Mouse (Mus musculus) kidney, postnatal 0 days (tissue): ENCODE data around the gene Nt5m. TPM values are rescaled to one million over a fixed set of nuclear protein-coding genes. Genes with fewer than 3 reads are reported as not detected.
A peak's percentile ranks its signal among the peaks of the same experiment; 100 is the strongest.

Experiments used
- ATAC-seq: fragments of 200-750 bp; cut with Nextera tagmentation; replicated peaks from 2 replicates; pipeline ENCODE4 v1.8.0; 2017; ENCODE audit warnings: low read depth, moderate number of reproducible peaks, moderate TSS enrichment, moderate library complexity; ENCODE audit not compliant: low FRiP score
- DNase-seq: peaks from one replicate; pipeline ENCODE4 v3.0.0-alpha.2; 2016; ENCODE audit warnings: low spot score
- H3K27ac ChIP-seq: fragments of 300-500 bp; sonication (generic); 2 replicates; pipeline ENCODE4 v1.5.1; 2014; ENCODE audit warnings: mild to moderate bottlenecking
- H3K27me3 ChIP-seq: fragments of 300-500 bp; sonication (generic); 2 replicates; pipeline ENCODE4 v1.6.1; 2014; ENCODE audit warnings: low read length, mixed read lengths; ENCODE audit not compliant: insufficient read depth
- H3K36me3 ChIP-seq: fragments of 300-500 bp; sonication (generic); 2 replicates; pipeline ENCODE4 v1.6.1; 2014; ENCODE audit warnings: low read length, mixed read lengths; ENCODE audit not compliant: insufficient read depth
- H3K4me1 ChIP-seq: fragments of 300-500 bp; sonication (generic); replicated peaks from 2 replicates; pipeline ENCODE4 v1.6.1; 2014; ENCODE audit warnings: antibody characterized with exemption, low read length, mixed read lengths; ENCODE audit not compliant: insufficient read depth
- H3K4me2 ChIP-seq: fragments of 300-500 bp; sonication (generic); 2 replicates; pipeline ENCODE4 v1.6.1; 2014; ENCODE audit warnings: mild to moderate bottlenecking, low read length, moderate library complexity, mixed read lengths
- H3K4me3 ChIP-seq: fragments of 300-500 bp; sonication (generic); replicated peaks from 2 replicates; pipeline ENCODE4 v1.5.1; 2014; ENCODE audit warnings: low read depth, low read length
- H3K9ac ChIP-seq: fragments of 300-500 bp; sonication (generic); 2 replicates; pipeline ENCODE4 v1.6.1; 2014; ENCODE audit warnings: low read depth, low read length
- H3K9me3 ChIP-seq: fragments of 300-500 bp; sonication (generic); replicated peaks from 2 replicates; pipeline ENCODE4 v1.6.1; 2016; ENCODE audit warnings: low read length, inconsistent platforms, mixed read lengths
- CTCF ChIP-seq: IDR thresholded peaks from 2 replicates; pipeline ENCODE4 v1.5.1; 2016; ENCODE audit warnings: antibody characterized with exemption, low read depth, mild to moderate bottlenecking, moderate library complexity
- WGBS: fragments of 180-500 bp; shearing (Covaris S2); extraction: QIAGEN DNeasy Blood & Tissue Kit; methylation state at CpG from one replicate; pipeline ENCODE4 v1.1.7; 2014; 5-methylcytosine and 5-hydroxymethylcytosine counted together
- polyA plus RNA-seq: library from polyadenylated mRNA; unstranded; fragments of >200 nt; fragmentation: Nextera tagmentation; extraction: Ambion mirVana; gene quantifications from 2 replicates; pipeline ENCODE4 v1.2.1, GENCODE M21; 2015

The Nt5m gene
- polyA plus RNA-seq, 1 experiment from 2014 or later, result 41.1 TPM

DNA sequence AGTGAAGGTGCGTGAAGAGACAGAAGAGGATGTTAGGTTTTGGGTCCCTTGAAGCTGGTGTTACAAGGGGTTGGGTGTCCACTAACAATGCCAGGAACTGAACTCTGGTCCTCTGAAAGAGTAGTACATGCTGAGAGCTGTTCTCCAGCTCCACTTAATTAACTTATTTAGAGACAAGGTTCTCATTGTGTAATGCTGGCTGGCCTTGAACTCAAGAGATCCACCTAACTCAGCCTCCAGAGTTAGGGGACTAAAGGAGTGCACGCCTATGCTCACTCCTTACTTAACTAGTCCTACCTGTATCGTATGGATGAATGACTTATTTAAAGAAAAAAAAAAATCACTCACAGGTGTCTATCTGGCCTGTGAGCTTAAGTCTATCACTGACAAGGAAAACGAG is 821 bp upstream of the Nt5m start:
- no peak for TF ChIP-seq CTCF
- Histone ChIP-seq H3K4me2 (peak overlapping the region; percentile 57), H3K4me3 (peak overlapping the region; percentile 99), H3K27ac (no peak overlapping the region), H3K27me3 (no peaks in the 10 kb centered on the region), H3K36me3 (peaks cover 20% of the 10 kb centered on the region), H3K9me3 (no peaks in the 10 kb centered on the region), H3K4me1 (peaks cover 14% of the 10 kb centered on the region), H3K9ac (no peak overlapping the region)
- ATAC-seq (no peak), DNase-seq (no peak)
- 61% methylated on average over 4 of the region's 4 CpGs for WGBS

DNA sequence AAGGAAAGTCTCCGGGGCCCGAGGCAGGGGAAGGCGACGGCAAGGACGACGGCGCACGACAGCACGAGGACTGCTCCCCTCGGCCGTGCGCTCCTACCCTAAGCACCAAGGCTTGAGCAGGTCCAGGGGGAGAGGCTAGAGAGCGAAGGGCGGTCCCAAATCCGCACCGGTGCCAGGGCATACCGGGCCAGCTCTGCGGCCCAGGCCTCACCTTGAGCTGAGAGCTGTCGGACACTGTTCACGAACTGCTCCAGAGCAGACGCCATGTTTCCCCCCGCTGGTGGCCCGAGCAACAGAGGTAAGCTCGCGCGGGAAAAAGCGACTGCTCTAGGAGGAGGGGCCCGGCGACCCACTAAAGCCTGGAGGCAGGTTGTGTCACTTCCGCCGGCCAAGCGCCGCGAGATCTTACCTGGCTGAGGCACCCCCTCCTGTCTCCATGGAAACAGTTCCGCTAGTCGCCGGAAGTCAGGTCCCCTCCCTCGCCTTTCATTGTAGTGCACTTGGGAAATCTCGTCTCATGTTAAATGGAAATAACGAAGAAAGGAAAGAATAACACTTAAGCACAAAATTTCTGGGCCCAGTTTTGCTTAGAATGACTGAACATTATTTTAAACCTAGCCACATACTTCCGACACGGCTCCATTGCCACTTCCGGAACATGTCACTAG is 346 bp downstream of the Nt5m start, which contains the start of gene Cops3:
Gene Cops3 (minus strand): TSS at position 380 of the 668 bp plus-strand sequence.
- Histone ChIP-seq H3K27me3 (no peaks in the 10 kb centered on the region), H3K4me3 (peak within 1 kb of the TSS; percentile 99), H3K9me3 (no peaks in the 10 kb centered on the region), H3K4me1 (peaks cover 14% of the 10 kb centered on the region), H3K27ac (peak within 1 kb of the TSS; percentile 98), H3K36me3 (peaks cover 16% of the 10 kb centered on the region; the same call in 1 of the 2 replicates), H3K4me2 (peak within 1 kb of the TSS; percentile 57), H3K9ac (peak within 1 kb of the TSS; percentile 95)
- ATAC-seq, result peak; percentile 96
- peak; percentile 99 for DNase-seq
- TF ChIP-seq CTCF, result peak; percentile 3; the same call in 1 of the 2 replicates
- WGBS, result under 1% methylated on average over 43 of the region's 43 CpGs

- Histone ChIP-seq H3K4me1 (0 out of 2 replicates have a peak, but pooled peaks cover 6% of the 10 kb centered on the region), H3K4me2 (no peak overlapping the region), H3K36me3 (no peaks in the 10 kb centered on the region; the same call in 1 of the 2 replicates), H3K27ac (no peak overlapping the region), H3K9me3 (no peaks in the 10 kb centered on the region), H3K27me3 (no peaks in the 10 kb centered on the region), H3K9ac (no peak overlapping the region), H3K4me3 (no peak overlapping the region)
- TF ChIP-seq CTCF, result no peak
- 98% methylated on average over 11 of the region's 11 CpGs for WGBS
- DNase-seq (no peak), ATAC-seq (no peak)
These were observed 7.1 kb downstream of the Nt5m start for GRCm38 (mm10) chr11:59846311-59846710.

GRCm38 (mm10) chr11:59847131-59847530 is 7.9 kb downstream of the Nt5m start:
- 11% methylated on average over 2 of the region's 2 CpGs for WGBS
- Histone ChIP-seq H3K4me3 (peak overlapping the region; percentile 88; the same call in 1 of the 2 replicates), H3K9me3 (no peaks in the 10 kb centered on the region), H3K4me2 (no peak overlapping the region), H3K4me1 (0 out of 2 replicates have a peak, but pooled peaks cover 6% of the 10 kb centered on the region), H3K36me3 (no peaks in the 10 kb centered on the region; the same call in 1 of the 2 replicates), H3K27ac (no peak overlapping the region), H3K9ac (no peak overlapping the region), H3K27me3 (no peaks in the 10 kb centered on the region)
- ATAC-seq (no peak), DNase-seq (peak; percentile 72)
- TF ChIP-seq CTCF, result peak; percentile 74

DNA sequence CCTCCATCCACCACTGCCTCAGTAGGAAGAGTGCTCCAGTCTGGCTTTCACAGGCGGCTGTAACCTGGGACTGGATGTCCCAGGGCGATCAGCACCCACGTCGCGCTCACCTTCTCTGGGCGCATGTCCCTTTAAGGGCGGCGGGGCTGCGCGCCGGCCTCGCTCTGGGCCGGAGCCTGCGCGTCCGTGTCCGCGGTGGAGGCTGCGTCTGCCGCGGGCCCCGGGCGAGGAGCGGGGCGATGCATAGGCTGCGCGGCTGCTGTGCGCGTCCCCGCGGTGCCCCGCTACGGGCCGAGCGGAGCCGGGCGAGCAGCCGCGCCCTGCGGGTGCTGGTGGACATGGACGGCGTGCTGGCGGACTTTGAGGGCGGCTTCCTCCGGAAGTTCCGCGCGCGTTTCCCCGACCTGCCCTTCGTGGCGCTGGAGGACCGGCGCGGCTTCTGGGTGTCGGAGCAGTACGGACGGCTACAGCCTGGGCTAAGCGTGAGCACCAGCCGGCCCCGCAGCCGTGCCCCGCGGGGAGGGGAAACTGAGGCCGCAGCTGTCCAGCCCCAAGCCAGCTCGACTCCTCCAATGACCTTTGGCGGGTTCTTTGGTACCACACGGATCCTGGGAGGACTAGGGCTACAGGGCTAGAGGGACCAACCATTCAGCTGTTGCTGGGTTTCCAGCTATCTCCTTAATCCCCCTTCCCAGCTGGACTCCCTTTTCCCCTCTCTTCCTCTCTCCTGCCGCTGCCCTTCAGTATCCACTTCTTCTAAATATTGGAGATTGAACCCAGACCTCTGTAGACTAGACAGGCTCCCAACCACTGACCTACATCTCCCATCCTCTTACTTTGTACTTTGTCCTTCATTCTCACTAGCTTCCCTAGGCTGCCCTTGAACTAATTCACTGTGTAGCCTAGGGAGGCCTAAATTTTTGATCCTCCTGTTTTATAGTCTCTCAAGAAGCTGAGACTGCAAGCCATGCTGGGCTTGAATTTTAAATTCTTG is 8.9 kb downstream of the Nt5m start:
- H3K27ac ChIP-seq, result peak overlapping the region; percentile 90
- no peaks in the 10 kb centered on the region for H3K9me3 ChIP-seq
- H3K4me2 ChIP-seq, result peak overlapping the region; percentile 78
- H3K4me3 ChIP-seq, result peak overlapping the region; percentile 88
- no peak; the same call in 1 of the 2 replicates for TF ChIP-seq CTCF
- peak; percentile 81 for ATAC-seq
- H3K36me3 ChIP-seq, result no peaks in the 10 kb centered on the region; the same call in 1 of the 2 replicates
- peak; percentile 83 for DNase-seq
- H3K27me3 ChIP-seq, result no peaks in the 10 kb centered on the region
- WGBS, result under 1% methylated on average over 66 of the region's 69 CpGs
- H3K9ac ChIP-seq, result peak overlapping the region; percentile 91
- 0 out of 2 replicates have a peak, but pooled peaks cover 6% of the 10 kb centered on the region for H3K4me1 ChIP-seq

- H3K9me3 ChIP-seq, result no peaks in the 10 kb centered on the region
- H3K36me3 ChIP-seq, result no peaks in the 10 kb centered on the region; the same call in 1 of the 2 replicates
- ATAC-seq, result no peak
- H3K27ac ChIP-seq, result no peak overlapping the region
- no peaks in the 10 kb centered on the region for H3K27me3 ChIP-seq
- 0 out of 2 replicates have a peak, but pooled peaks cover 6% of the 10 kb centered on the region for H3K4me1 ChIP-seq
- no peak overlapping the region for H3K4me2 ChIP-seq
- H3K4me3 ChIP-seq, result no peak overlapping the region
- no peak for TF ChIP-seq CTCF
- 66% methylated on average over 3 of the region's 3 CpGs for WGBS
- no peak for DNase-seq
- H3K9ac ChIP-seq, result no peak overlapping the region
These were observed 13.6 kb downstream of the Nt5m start for GRCm38 (mm10) chr11:59852865-59853264.
